Mouse (Mus musculus) heart, embryonic 11.5 days (tissue): ENCODE data around the gene Eno1. TPM values are rescaled to one million over a fixed set of nuclear protein-coding genes. Genes with fewer than 3 reads are reported as not detected.

ENCODE experiments used
- polyA plus RNA-seq: library from polyadenylated mRNA; unstranded; fragments of >200 nt; fragmentation: Nextera tagmentation; extraction: Ambion mirVana; gene quantifications from 2 replicates; pipeline ENCODE4 v1.2.1, GENCODE M21; 2014

Gene Eno1
- polyA plus RNA-seq, 1 experiment from 2014 or later: 2,057 TPM

Other genes starting within 250 kb of the Eno1 start
- 4.8 and 6.2 TPM in 2 replicates for gene H6pd, start 227.7 kb upstream of the Eno1 start, polyA plus RNA-seq
- 1.3 and 1.5 TPM in 2 replicates for gene Gpr157, start 149.4 kb upstream of the Eno1 start, polyA plus RNA-seq
- gene Slc2a5, start 117.4 kb upstream of the Eno1 start, polyA plus RNA-seq: 0.79 and 1.3 TPM in 2 replicates
- gene Slc2a7, start 87.7 kb upstream of the Eno1 start, polyA plus RNA-seq: not detected in 2 replicates
- gene Car6, start 35.4 kb upstream of the Eno1 start, polyA plus RNA-seq: 0.32 TPM in 1 of 2 replicates, not detected in the other
- 26.0 and 29.1 TPM in 2 replicates for gene Rere, start 44.9 kb downstream of the Eno1 start, polyA plus RNA-seq